Mouse (Mus musculus) limb, embryonic 14.5 days (tissue): ENCODE measurements around the gene Ptpn5. TPM values are rescaled to one million over a fixed set of nuclear protein-coding genes. Genes with fewer than 3 reads are reported as not detected.

Experiments used
- ATAC-seq: fragments of 200-750 bp; cut with Nextera tagmentation; 2 replicates; pipeline ENCODE4 v1.8.0; 2017; ENCODE audit warnings: low read depth, moderate number of reproducible peaks, moderate TSS enrichment; ENCODE audit not compliant: low FRiP score
- DNase-seq: peaks from one replicate; pipeline ENCODE4 v3.0.0-alpha.2; 2015; ENCODE audit warnings: low spot score
- H3K27ac ChIP-seq: fragments of 300-500 bp; sonication (generic); replicated peaks from 2 replicates; pipeline ENCODE4 v1.5.1; 2014; ENCODE audit warnings: low read depth, mild to moderate bottlenecking, low read length, moderate library complexity, mixed read lengths
- H3K27me3 ChIP-seq: fragments of 300-500 bp; sonication (generic); 2 replicates; pipeline ENCODE4 v1.6.1; 2014; ENCODE audit warnings: low read length, mixed read lengths; ENCODE audit not compliant: control insufficient read depth, insufficient read depth
- H3K36me3 ChIP-seq: fragments of 300-500 bp; sonication (generic); 2 replicates; pipeline ENCODE4 v1.6.1; 2014; ENCODE audit warnings: mild to moderate bottlenecking, low read length, moderate library complexity, mixed read lengths; ENCODE audit not compliant: control insufficient read depth, insufficient read depth
- H3K4me1 ChIP-seq: fragments of 300-500 bp; sonication (generic); 2 replicates; pipeline ENCODE4 v1.6.1; 2014; ENCODE audit warnings: antibody characterized with exemption, low read length, mixed read lengths; ENCODE audit not compliant: control insufficient read depth, insufficient read depth
- H3K4me2 ChIP-seq: fragments of 300-500 bp; sonication (generic); replicated peaks from 2 replicates; pipeline ENCODE4 v1.6.1; 2014; ENCODE audit warnings: low read depth, mild to moderate bottlenecking, low read length, moderate library complexity; ENCODE audit not compliant: severe bottlenecking
- H3K4me3 ChIP-seq: fragments of 300-500 bp; sonication (generic); replicated peaks from 2 replicates; pipeline ENCODE4 v1.5.1; 2014; ENCODE audit warnings: low read length
- H3K9ac ChIP-seq: fragments of 300-500 bp; sonication (generic); 2 replicates; pipeline ENCODE4 v1.6.1; 2014; ENCODE audit warnings: mild to moderate bottlenecking, low read depth, low read length, moderate library complexity; ENCODE audit not compliant: severe bottlenecking
- H3K9me3 ChIP-seq: fragments of 300-500 bp; sonication (generic); 2 replicates; pipeline ENCODE4 v1.6.1; 2016; ENCODE audit warnings: low read length; ENCODE audit not compliant: control insufficient read depth
- POLR2A ChIP-seq: fragments of 200-500 bp; IDR thresholded peaks from 2 replicates; pipeline ENCODE4 v1.8.0; 2012; ENCODE audit warnings: inconsistent platforms, mild to moderate bottlenecking, moderate library complexity, borderline replicate concordance; ENCODE audit not compliant: insufficient read depth, insufficient read length; ENCODE audit errors: extremely low read depth
- WGBS: fragments of 180-500 bp; shearing (Covaris S2); extraction: QIAGEN DNeasy Blood & Tissue Kit; methylation state at CpG from one replicate; pipeline ENCODE4 v1.1.7; 2014; 5-methylcytosine and 5-hydroxymethylcytosine counted together
- polyA plus RNA-seq, 2 experiments: library from polyadenylated mRNA; depleted of rRNA in 1 of 2; stranded (reverse) in 1 of 2; unstranded in 1 of 2; fragments of >200 nt; fragmentation: Nextera tagmentation in 1 of 2; extraction: Ambion mirVana in 1 of 2; gene quantifications; 2 replicates each; pipeline versions ENCODE4 v1.2.1 to v1.2.3; 2012 to 2014

Ptpn5 gene
- polyA plus RNA-seq, 2 experiments = 0.22 to 0.74 TPM

DNA sequence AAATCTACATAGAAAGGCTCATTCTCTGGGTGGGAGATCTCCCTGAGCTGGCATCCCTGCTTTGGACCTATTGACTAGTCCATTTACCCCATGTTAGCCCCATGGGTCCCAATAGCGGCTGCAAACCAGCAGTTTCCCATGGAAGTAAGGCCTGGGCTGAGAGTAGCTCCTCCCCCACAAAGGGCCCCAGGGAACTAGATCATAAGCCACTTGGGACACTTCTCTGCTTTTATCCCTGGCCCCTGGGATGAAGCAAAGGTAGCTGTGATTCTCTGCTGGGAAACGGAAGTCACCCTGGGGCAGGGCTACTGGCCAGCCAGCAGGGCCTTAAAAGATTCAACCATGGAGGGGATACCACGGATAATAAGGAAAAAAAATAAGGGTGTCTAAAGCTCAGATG is 56.8 kb downstream of the Ptpn5 start:
- Histone ChIP-seq H3K9me3 (no peaks in the 10 kb centered on the region), H3K4me1 (peaks cover 7% of the 10 kb centered on the region; the same call in 1 of the 2 replicates), H3K4me2 (no peak overlapping the region), H3K9ac (no peak overlapping the region), H3K27ac (no peak overlapping the region), H3K4me3 (no peak overlapping the region), H3K36me3 (no peaks in the 10 kb centered on the region), H3K27me3 (no peaks in the 10 kb centered on the region)
- TF ChIP-seq POLR2A = no peak
- no peak for DNase-seq
- no peak for ATAC-seq
- WGBS = 57% methylated on average over 3 of the region's 3 CpGs

GRCm38 (mm10) chr7:47076193-47076592 is 57.3 kb downstream of the Ptpn5 start:
- 89% methylated on average over 6 of the region's 6 CpGs for WGBS
- no peaks in the 10 kb centered on the region for H3K27me3 ChIP-seq
- TF ChIP-seq POLR2A = no peak
- H3K27ac ChIP-seq = no peak overlapping the region
- H3K4me1 ChIP-seq = peaks cover 7% of the 10 kb centered on the region; the same call in 1 of the 2 replicates
- H3K9ac ChIP-seq = no peak overlapping the region
- H3K9me3 ChIP-seq = no peaks in the 10 kb centered on the region
- ATAC-seq (no peak), DNase-seq (no peak)
- H3K36me3 ChIP-seq = no peaks in the 10 kb centered on the region
- H3K4me3 ChIP-seq = no peak overlapping the region
- H3K4me2 ChIP-seq = no peak overlapping the region

- WGBS = 36% methylated on average over 18 of the region's 18 CpGs
- ATAC-seq = no peak
Observed at GRCm38 (mm10) chr7:47073536-47074521, 59.7 kb downstream of the Ptpn5 start.

GRCm38 (mm10) chr7:47072551-47072950 is 60.9 kb downstream of the Ptpn5 start:
- Histone ChIP-seq H3K27me3 (no peaks in the 10 kb centered on the region), H3K9ac (no peak overlapping the region), H3K4me2 (no peak overlapping the region), H3K36me3 (no peaks in the 10 kb centered on the region), H3K27ac (no peak overlapping the region), H3K4me3 (no peak overlapping the region), H3K9me3 (no peaks in the 10 kb centered on the region), H3K4me1 (peaks cover 7% of the 10 kb centered on the region; the same call in 1 of the 2 replicates)
- no peak for TF ChIP-seq POLR2A
- ATAC-seq (no peak), DNase-seq (no peak)
- 69% methylated on average over 5 of the region's 5 CpGs for WGBS

More at GRCm38 (mm10) chr7:47073536-47074521, 59.7 kb downstream of the Ptpn5 start:
- peak; percentile 17 for DNase-seq
- Histone ChIP-seq H3K36me3 (no peaks in the 10 kb centered on the region), H3K9ac (no peak overlapping the region), H3K4me2 (no peak overlapping the region), H3K27me3 (no peaks in the 10 kb centered on the region), H3K9me3 (no peaks in the 10 kb centered on the region), H3K4me1 (peaks cover 7% of the 10 kb centered on the region; the same call in 1 of the 2 replicates), H3K27ac (no peak overlapping the region), H3K4me3 (no peak overlapping the region)
- TF ChIP-seq POLR2A = no peak

DNA sequence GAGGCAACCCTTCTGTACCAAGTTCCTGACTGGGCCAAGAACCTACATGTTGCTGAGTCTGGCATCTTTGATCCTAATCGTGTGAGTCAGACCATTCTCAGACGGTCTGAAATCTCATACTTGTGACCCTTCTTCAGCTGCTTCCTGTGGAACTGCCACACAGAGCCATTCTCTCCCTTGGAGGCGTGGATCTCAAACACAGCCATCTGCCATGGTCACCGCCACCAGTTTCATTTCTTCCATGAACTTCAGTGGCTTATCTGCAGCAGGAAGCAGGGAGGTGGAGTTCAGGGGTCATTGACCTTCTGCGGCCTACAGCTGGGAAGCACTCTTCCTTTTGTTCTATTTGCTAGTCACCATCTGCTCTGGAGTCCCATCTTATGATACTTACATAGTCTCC is 65.6 kb downstream of the Ptpn5 start:
- no peak overlapping the region for H3K4me2 ChIP-seq
- H3K36me3 ChIP-seq = no peaks in the 10 kb centered on the region
- TF ChIP-seq POLR2A = no peak
- WGBS = 64% methylated on average over 5 of the region's 5 CpGs
- H3K4me1 ChIP-seq = no peaks in the 10 kb centered on the region
- no peaks in the 10 kb centered on the region for H3K9me3 ChIP-seq
- H3K27ac ChIP-seq = no peak overlapping the region
- no peak overlapping the region for H3K9ac ChIP-seq
- ATAC-seq (no peak), DNase-seq (no peak)
- H3K27me3 ChIP-seq = no peaks in the 10 kb centered on the region
- H3K4me3 ChIP-seq = no peak overlapping the region
